Mouse (Mus musculus) CH12.LX (cell line): ENCODE data around the gene Fem1b. TPM values are rescaled to one million over a fixed set of nuclear protein-coding genes. Genes with fewer than 3 reads are reported as not detected.

Experiments used
- DNase-seq: peaks from one replicate; pipeline ENCODE4 v3.0.0-alpha.2; 2013; ENCODE audit errors: extremely low read depth
- H3K27ac ChIP-seq: 2 replicates; pipeline ENCODE4 v1.5.1; 2012; ENCODE audit warnings: low read depth, mild to moderate bottlenecking, control low read depth, moderate library complexity; ENCODE audit not compliant: insufficient read depth
- H3K27me3 ChIP-seq: replicated peaks from 2 replicates; pipeline ENCODE3; 2012; ENCODE audit warnings: inconsistent platforms
- H3K36me3 ChIP-seq, 2 experiments: replicated peaks in 1 of 2; 2 replicates each; pipeline versions ENCODE3 to v1.6.1; 2012; ENCODE audit warnings: inconsistent platforms in 1 of 2, low read length in 1 of 2, mild to moderate bottlenecking in 1 of 2, mixed read lengths in 1 of 2, moderate library complexity in 1 of 2; ENCODE audit not compliant: control insufficient read depth in 1 of 2, insufficient read depth in 1 of 2
- H3K4me1 ChIP-seq, 2 experiments: 2 replicates each; pipeline ENCODE4 v1.6.1; 2012; ENCODE audit warnings: inconsistent platforms in 1 of 2, moderate library complexity in 1 of 2; ENCODE audit not compliant: insufficient read depth in 2 of 2, control insufficient read depth in 1 of 2
- H3K4me2 ChIP-seq: 2 replicates; pipeline ENCODE4 v1.6.1; 2012; ENCODE audit warnings: low read depth, mild to moderate bottlenecking, control low read depth; ENCODE audit not compliant: poor library complexity, insufficient read depth, severe bottlenecking
- H3K4me3 ChIP-seq, 3 experiments: fragments of 150-350 bp in 1 of 3; sonication (generic) in 1 of 3; replicated peaks in 1 of 3; 2 replicates each; pipeline versions ENCODE3 to v1.5.1; 2011 to 2012; ENCODE audit warnings: low read depth in 2 of 3, low read length in 2 of 3, mild to moderate bottlenecking in 2 of 3, moderate library complexity in 2 of 3, control low read depth in 1 of 3, improper control_type of control experiment in 1 of 3, inconsistent platforms in 1 of 3, mixed read lengths in 1 of 3; ENCODE audit not compliant: poor library complexity in 1 of 3
- H3K79me2 ChIP-seq: replicated peaks from 2 replicates; pipeline ENCODE4 v1.6.1; 2012; ENCODE audit warnings: mild to moderate bottlenecking, moderate library complexity; ENCODE audit not compliant: control insufficient read depth, poor library complexity, insufficient read depth, severe bottlenecking; ENCODE audit errors: extremely low read depth
- H3K9ac ChIP-seq: 2 replicates; pipeline ENCODE4 v1.6.1; 2012; ENCODE audit warnings: low read depth, mild to moderate bottlenecking, control low read depth, moderate library complexity; ENCODE audit not compliant: insufficient read depth
- H3K9me3 ChIP-seq: replicated peaks from 2 replicates; pipeline ENCODE3; 2012; ENCODE audit warnings: low read length, inconsistent platforms, mixed read lengths
- CHD1 ChIP-seq: IDR thresholded peaks from 2 replicates; pipeline ENCODE4 v1.6.1; 2012; ENCODE audit warnings: low read depth, low read length, improper control_type of control experiment, inconsistent platforms
- CHD2 ChIP-seq: IDR thresholded peaks from 2 replicates; pipeline ENCODE4 v1.6.1; 2011; ENCODE audit warnings: low read length, improper control_type of control experiment
- CTCF ChIP-seq, 2 experiments: IDR thresholded peaks in 1 of 2; conservative IDR thresholded peaks in 1 of 2; 2 replicates each; pipeline ENCODE4 v1.5.1; 2011 to 2012; ENCODE audit warnings: low read depth in 2 of 2, low read length in 2 of 2, improper control_type of control experiment in 1 of 2, inconsistent platforms in 1 of 2, mild to moderate bottlenecking in 1 of 2, moderate library complexity in 1 of 2
- GABPA ChIP-seq: IDR thresholded peaks from 2 replicates; pipeline ENCODE4 v1.6.1; 2012; ENCODE audit warnings: low read depth, low read length, improper control_type of control experiment, inconsistent platforms; ENCODE audit not compliant: insufficient replicate concordance
- JUN ChIP-seq: IDR thresholded peaks from 2 replicates; pipeline ENCODE4 v1.6.1; 2011; ENCODE audit warnings: low read depth, mild to moderate bottlenecking, low read length, improper control_type of control experiment, moderate library complexity; ENCODE audit not compliant: insufficient read depth
- JUND ChIP-seq: conservative IDR thresholded peaks from 2 replicates; pipeline ENCODE4 v1.6.1; 2011; ENCODE audit warnings: low read depth, low read length, improper control_type of control experiment
- KAT2A ChIP-seq: IDR thresholded peaks from 2 replicates; pipeline ENCODE4 v1.6.1; 2012; ENCODE audit warnings: low read length, improper control_type of control experiment, inconsistent platforms; ENCODE audit not compliant: insufficient replicate concordance
- MXI1 ChIP-seq: IDR thresholded peaks from 2 replicates; pipeline ENCODE4 v1.6.1; 2011; ENCODE audit warnings: mild to moderate bottlenecking, low read depth, low read length, improper control_type of control experiment
- MYC ChIP-seq: IDR thresholded peaks from 2 replicates; pipeline ENCODE4 v1.6.1; 2011; ENCODE audit warnings: low read depth, mild to moderate bottlenecking, improper control_type of control experiment, low read length
- NELFE ChIP-seq: IDR thresholded peaks from 2 replicates; pipeline ENCODE4 v1.6.1; 2011; ENCODE audit warnings: low read depth, low read length, improper control_type of control experiment
- NRF1 ChIP-seq: IDR thresholded peaks from 2 replicates; pipeline ENCODE4 v1.6.1; 2014; ENCODE audit warnings: low read depth, mild to moderate bottlenecking, inconsistent platforms, low read length, improper control_type of control experiment, moderate library complexity
- POLR2A ChIP-seq: IDR thresholded peaks from 2 replicates; pipeline ENCODE4 v1.6.1; 2011; ENCODE audit warnings: low read depth, mild to moderate bottlenecking, improper control_type of control experiment, low read length
- RAD21 ChIP-seq: IDR thresholded peaks from 2 replicates; pipeline ENCODE4 v1.6.1; 2011; ENCODE audit warnings: low read depth, mild to moderate bottlenecking, low read length, improper control_type of control experiment, moderate library complexity
- RCOR1 ChIP-seq: conservative IDR thresholded peaks from 2 replicates; pipeline ENCODE4 v1.6.1; 2012; ENCODE audit warnings: low read depth, mild to moderate bottlenecking, inconsistent platforms, low read length, improper control_type of control experiment
- SIN3A ChIP-seq: IDR thresholded peaks from 2 replicates; pipeline ENCODE4 v1.6.1; 2012; ENCODE audit warnings: low read length, improper control_type of control experiment, inconsistent platforms
- SMC3 ChIP-seq: IDR thresholded peaks from 2 replicates; pipeline ENCODE4 v1.6.1; 2011; ENCODE audit warnings: low read depth, low read length, improper control_type of control experiment
- ZC3H11A ChIP-seq: IDR thresholded peaks from 2 replicates; pipeline ENCODE4 v1.6.1; 2012; ENCODE audit warnings: low read depth, mild to moderate bottlenecking, inconsistent platforms, low read length, improper control_type of control experiment
- ZMIZ1 ChIP-seq: IDR thresholded peaks from 2 replicates; pipeline ENCODE4 v1.6.1; 2012; ENCODE audit warnings: low read depth, mild to moderate bottlenecking, inconsistent platforms, low read length, improper control_type of control experiment
- ZNF384 ChIP-seq: IDR thresholded peaks from 2 replicates; pipeline ENCODE4 v1.6.1; 2012; ENCODE audit warnings: low read depth, low read length, improper control_type of control experiment, inconsistent platforms
- dilution Hi-C: fragments of 300-500 bp; cut with MboI; formaldehyde crosslinking; loops from 2 replicates; pipeline ENCODE4 v1.14.3; 2020; ENCODE audit warnings: low sequenced_read_pairs; ENCODE audit not compliant: extremely low pct_unique_long_range_greater_than_20kb, extremely low pct_ligation_motif_present
- in situ Hi-C: fragments of 300-500 bp; cut with MboI; formaldehyde crosslinking; loops from 3 replicates; pipeline ENCODE4 v1.14.3; 2019; ENCODE audit warnings: low sequenced_read_pairs, low pct_ligation_motif_present, low pct_unique_long_range_greater_than_20kb, mixed read lengths
- polyA plus RNA-seq: library from polyadenylated mRNA; unstranded; fragments of >175 nt; gene quantifications from 2 replicates; pipeline ENCODE4 v1.2.1, GENCODE M21; 2012; ENCODE audit warnings: low read depth; ENCODE audit not compliant: insufficient read length
- total RNA-seq, 2 experiments: library from RNA; depleted of rRNA; stranded (reverse); fragments of 300-350 nt in 1 of 2; fragments of >200 nt in 1 of 2; gene quantifications; 2 replicates each; pipeline ENCODE4 v1.2.3; 2012 to 2014

The Fem1b gene
- total and polyA plus RNA-seq, 3 experiments, result 26.8 to 34.6 (median 30.1) TPM

- 0 out of 2 replicates have a peak, but pooled peaks have one; percentile 51 for TF ChIP-seq RCOR1
- no peak for TF ChIP-seq GABPA
- TF ChIP-seq SIN3A, result peak; percentile 50; the same call in 1 of the 2 replicates
- no peak for TF ChIP-seq CHD1
- TF ChIP-seq JUN, result no peak
- peak; percentile 96 to 100 for TF ChIP-seq CTCF (conservative IDR thresholded peaks at IDR 0.05 in 1 of 2, IDR thresholded peaks at IDR 0.05 in 1 of 2; ENCODE audit: low read depth in 2 of 2, low read length in 2 of 2)
Measured at GRCm38 (mm10) chr9:62847694-62848093, 36.0 kb upstream of the Fem1b start (continued).

- DNase-seq, result no peak
- H3K27me3 ChIP-seq, result no peaks in the 10 kb centered on the region
- no peak overlapping the region for H3K4me2 ChIP-seq
- H3K27ac ChIP-seq, result no peak overlapping the region
- no peaks in the 10 kb centered on the region for H3K79me2 ChIP-seq
- in situ Hi-C loops, result loop anchor here (5.0 to 10.0 kb wide), 2 partner anchors 260 to 288 kb away; no protein-coding TSS in a partner anchor
- H3K9me3 ChIP-seq, result no peaks in the 10 kb centered on the region
- TF ChIP-seq CTCF (conservative IDR thresholded peaks at IDR 0.05 in 1 of 2, IDR thresholded peaks at IDR 0.05 in 1 of 2; ENCODE audit: low read depth in 2 of 2, low read length in 2 of 2) (no peak), ZC3H11A (no peak), POLR2A (no peak), ZMIZ1 (no peak), SMC3 (no peak), JUND (no peak), MXI1 (no peak), RAD21 (no peak), CHD2 (no peak), RCOR1 (no peak), KAT2A (no peak), ZNF384 (no peak), MYC (no peak), NRF1 (no peak), NELFE (no peak)
- TF ChIP-seq, all 38 proteins: peak for 0
- dilution Hi-C loops, result no loop called here
- Histone ChIP-seq H3K36me3 (peaks cover 11 to 63% of the 10 kb centered on the region in 2 experiments), H3K9ac (no peak overlapping the region), H3K4me1 (peaks cover 11 to 65% of the 10 kb centered on the region in 2 experiments; a peak in 3 of 4 replicates), H3K4me3 (no peak overlapping the region)
Measured at GRCm38 (mm10) chr9:62844461-62844860, 32.7 kb upstream of the Fem1b start.
